Mouse (Mus musculus) lung, adult 18-20 months (tissue): ENCODE data around the gene Actr2.
A peak's percentile ranks its signal among the peaks of the same experiment; 100 is the strongest.
"Not testable (repeated sequence)": the region's sequence is repeated elsewhere in the genome, so short reads cannot be mapped to it uniquely, and the experiment has no call there.

ENCODE experiments used
- DNase-seq, 2 experiments: peaks; one replicate each; pipeline ENCODE4 v3.0.0; 2022; ENCODE audit warnings: mixed read lengths in 2 of 2

The Actr2 gene

DNA sequence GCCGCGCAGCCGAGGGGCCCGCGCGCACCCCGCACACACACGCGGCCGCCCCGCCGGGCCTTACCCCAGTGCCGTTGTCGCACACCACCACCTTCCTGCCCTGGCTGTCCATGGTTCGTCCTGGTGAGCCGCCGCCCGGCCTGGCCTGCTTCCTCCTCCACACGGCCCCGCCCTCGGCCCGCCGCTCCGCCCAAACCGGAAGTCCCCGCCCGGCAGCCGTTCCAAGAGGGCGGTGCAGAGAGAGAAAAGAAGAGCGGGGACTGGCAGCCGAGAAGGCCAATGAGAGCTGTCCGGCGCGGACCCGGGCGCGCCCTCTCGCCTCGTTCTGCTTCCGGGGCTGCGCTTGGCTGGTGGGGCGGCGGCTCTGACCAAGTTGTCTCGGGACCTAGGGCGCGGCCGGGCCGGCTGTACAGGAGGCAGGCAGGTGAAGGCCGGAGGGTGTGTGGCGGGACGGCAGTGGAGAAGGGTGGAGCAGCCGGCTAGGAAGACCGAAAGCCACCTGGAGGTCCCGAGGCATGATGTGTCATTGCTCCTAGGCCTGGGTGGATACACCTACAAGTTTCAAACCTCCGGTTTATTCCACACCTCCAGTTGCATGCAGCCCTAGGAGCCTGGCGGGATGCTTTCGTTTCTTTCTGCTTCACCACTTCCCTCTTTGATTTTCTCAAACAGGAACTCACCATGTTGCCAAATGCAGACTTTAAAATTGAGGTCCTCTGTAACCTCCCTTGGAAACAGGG, at the start of gene Actr2:
Actr2 (minus strand) TSS at position 173 of the 740 bp plus-strand sequence.
- peak; percentile 97 to 98 for DNase-seq

DNA sequence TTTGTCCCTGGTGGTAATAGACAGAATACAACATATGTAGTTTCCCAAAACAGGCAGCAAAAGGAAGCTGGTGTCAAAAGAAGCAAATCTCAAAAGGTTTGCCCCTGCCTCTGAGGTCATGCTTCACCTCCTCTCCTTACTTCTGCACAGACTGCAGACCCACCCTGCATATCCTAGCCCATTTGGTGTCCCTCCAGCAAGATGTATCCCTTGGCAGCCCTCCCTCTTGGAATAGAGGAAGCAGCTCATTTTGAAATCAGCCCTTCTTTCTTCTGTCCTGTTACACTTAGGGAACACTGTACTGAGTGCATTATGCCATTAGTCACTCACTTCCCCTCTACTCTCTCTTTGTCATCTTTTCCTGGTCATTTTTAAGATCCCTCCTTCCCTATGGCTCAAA, 46.2 kb upstream of the Actr2 start:
- no peak for DNase-seq

DNA sequence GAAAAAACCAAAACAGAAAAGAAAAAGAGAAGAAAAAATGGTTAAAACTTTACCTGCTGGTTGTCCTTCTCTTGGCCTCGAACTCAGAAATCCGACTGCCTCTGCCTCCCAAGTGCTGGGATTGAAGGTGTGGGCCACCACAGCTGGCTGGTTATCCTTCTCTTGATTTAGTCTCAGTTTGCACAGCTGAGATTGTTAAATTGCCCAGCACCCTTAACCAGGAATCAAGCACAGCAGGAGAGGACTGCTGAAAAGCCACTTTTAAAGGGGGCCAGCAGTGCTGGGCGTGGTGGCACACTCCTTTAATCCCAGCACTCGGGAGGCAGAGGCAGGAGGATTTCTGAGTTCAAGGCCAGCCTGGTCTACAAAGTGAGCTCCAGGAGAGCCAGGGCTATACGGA, 40.8 kb upstream of the Actr2 start:
- not testable (repeated sequence) for DNase-seq

DNA sequence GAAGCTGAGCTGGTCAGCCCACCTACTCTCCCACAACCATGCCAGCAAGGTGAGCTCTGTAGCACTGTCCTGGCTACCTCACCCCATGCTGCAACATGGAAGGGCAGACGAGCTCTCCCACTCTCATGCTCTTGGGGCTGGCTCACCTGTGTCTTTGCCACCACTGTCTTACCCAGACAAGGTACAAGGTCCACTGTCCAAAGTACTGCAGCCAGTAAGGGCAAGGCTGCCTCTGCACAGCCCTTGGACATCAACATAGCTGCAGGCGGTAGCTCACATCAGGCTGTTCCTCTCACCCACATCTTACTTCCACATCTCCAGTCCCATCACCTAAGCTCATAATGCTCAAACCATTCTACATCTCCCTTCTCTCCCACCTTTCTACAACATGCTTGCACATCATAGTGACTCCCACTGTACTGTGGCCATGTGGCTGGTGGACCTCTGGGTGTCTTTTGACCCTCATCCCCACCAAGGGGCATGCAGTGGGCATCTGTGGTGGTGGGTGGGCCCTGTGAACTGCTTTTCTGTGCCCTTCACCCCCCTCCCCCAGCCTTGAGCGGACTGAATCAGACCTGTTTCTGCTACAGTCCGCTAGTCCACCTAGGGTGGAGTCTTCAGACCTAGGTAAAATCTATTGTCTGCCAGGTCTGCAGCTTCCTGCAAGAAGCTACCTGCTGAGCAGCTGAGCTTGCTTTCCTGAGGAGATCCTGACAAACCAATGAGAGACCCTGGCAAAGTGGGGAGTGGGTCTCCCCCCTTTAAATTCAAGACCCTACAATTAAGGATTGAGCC, 39.6 kb upstream of the Actr2 start:
- no peak for DNase-seq

DNA sequence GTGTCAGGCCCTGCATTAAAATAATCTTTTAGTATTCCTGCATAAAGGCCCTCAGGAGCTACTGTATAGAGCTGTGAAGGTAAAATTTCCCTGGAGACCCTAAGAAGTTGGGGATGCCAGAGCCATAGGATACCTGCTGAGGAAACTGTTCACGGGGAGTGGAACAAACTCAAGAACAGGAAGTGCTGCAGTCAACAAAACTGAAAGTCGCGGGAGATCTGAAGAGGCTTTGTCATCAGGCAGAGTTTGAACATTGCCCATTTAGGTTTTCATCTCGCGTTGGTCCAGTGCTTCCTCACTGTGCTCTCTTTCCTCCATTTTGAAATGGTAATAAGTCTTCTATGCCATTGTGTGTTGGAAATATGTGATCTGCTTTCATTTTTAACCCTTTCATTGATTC, 38.6 kb upstream of the Actr2 start:
- no peak for DNase-seq

DNA sequence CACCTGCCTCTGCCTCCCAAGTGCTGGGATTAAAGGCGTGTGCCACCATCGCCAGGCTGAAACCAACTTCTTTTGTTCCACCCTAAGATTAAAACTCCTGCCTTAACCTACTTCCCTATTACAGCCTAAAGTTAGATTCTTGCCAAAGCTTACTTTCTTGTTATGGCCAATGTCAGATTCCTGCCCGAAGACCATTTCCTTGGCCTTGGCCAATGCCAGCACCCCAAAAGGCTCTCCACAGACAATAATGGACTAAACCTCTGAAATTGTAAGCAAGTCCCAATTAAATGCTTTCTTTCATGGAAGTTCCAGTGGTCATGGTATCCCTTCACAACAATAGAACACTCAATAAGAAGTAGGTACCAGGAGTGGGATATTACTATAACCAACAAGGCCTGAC, 37.2 kb upstream of the Actr2 start:
- no peak for DNase-seq

DNA sequence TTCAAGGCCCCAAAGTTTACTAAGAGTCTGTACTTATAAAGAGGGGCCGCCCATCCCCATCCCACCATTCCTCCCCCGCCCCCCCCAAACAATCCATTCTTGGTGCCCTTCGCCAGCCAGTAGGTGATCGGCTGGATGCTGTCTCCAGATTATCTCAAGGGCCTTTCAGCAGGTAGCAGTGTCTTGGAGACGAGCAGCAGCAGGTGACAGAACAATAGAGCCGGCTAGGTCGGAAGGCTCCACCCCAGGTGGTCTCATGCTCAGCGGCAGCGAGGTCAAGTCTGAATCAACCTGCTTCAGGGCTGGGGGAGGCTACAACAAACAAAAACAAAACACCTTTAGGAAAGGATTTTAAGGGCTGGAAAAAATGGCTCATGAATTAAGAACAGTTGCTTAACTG, 32.7 kb upstream of the Actr2 start:
- DNase-seq = no peak

DNA sequence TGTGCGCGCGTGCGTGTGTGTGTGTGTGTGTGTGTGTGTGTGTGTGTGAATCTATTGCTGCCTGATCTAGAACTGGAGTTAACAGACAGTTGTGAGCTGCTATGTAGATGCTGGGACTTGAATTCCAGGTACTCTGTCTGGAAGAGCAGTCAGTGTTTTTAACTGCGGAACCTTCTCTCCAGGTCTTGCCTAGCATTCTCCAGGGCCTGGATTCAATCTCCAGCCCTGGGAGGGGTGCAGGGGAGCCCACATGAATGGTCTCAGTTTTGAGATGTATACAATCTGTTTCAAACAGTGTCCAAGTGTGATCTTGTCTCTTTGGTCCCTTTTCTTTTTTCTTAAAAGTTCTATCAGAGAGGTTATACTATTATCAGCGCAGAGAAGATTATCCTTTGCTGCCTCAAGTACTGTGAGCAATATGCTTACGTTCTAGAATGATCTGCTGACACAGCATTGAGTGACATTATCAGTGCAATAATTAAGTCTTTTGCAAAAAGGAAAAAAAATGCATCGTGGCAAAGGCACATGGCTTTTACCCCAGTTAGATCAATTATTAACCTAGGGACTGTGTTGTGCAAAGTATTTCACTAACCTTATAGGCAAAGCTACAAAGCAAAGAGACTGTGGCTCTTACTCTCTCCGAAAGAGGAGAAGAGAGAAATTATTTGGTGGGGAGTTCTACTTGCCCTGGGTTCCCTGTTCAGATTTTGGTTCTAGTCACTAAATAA, 32.0 kb upstream of the Actr2 start:
- DNase-seq = no peak

DNA sequence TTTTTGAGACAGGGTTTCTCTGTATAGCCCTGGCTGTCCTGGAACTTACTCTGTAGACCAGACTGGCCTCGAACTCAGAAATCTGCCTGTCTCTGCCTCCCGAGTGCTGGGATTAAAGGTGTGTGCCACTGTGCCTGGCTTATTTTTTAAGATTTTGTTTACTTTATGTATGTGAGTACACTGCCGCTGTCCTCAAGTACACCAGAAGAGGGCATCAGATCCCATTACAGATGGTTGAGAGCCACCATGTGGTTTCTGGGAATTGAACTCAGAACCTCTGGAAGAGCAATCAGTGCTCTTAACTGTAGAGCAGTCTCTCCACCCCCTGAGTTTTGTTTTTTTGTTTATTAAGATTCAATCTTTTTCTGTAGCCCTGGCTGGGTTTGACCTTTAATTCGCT, 31.0 kb upstream of the Actr2 start:
- DNase-seq = peak in 1 of 2 experiments; percentile 11

DNA sequence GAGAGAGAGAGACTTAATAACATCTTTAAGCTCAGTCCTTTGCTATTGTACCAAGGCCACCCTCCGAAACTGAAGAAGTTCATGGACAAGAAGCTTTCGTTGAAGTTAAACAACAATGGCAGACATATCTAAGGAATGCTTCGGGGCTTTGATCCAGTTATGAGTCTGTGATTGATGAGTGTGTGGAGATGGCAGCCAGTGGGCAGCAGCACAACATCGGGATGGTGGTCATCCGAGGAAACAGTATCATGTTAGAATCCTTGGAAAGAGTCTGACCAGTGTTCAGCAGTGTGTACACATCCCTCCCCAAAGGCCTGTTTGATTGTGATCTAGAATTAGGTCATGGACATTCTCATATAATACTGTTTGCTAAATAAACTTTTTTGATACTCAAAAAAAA, 29.8 kb upstream of the Actr2 start:
- no peak for DNase-seq

DNA sequence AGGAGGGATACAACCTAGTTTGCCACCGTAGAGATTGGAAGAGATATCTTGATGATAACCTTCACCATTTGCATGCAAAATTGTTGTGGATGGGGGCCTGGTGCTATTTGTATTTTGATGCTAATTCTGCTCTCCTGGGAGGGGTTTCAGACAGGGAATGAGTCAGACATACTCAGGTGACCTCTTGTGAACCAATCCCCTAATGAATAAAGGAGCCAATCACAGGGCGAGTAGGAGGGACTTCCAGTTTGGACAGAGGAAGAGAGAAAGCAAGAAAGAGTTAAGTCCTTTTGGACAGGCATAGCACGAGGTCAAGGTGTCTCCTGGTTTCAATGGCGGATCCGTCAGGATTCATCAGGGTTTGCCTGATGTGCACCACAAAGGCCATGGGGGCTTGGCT, 27.6 kb upstream of the Actr2 start:
- no peak for DNase-seq

DNA sequence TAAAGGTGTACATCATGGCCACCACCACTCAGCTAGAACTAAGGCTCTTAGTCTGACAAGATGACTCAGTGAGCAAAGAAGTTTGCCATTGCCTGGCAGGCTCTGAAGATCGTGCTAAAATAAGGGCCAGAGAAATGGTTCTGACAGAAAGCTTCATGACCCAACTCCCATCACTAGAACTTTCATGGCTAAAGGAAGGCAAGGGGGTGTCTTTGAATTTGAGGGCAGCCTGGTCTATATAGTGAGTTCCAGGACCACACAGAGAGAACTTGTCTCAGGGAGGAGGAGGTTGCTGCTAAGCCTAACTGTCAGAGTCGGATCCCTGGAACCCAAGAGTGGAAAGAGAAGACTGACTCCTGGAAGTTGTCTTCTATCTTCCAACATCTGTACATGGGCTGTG, 27.0 kb upstream of the Actr2 start:
- DNase-seq = no peak

DNA sequence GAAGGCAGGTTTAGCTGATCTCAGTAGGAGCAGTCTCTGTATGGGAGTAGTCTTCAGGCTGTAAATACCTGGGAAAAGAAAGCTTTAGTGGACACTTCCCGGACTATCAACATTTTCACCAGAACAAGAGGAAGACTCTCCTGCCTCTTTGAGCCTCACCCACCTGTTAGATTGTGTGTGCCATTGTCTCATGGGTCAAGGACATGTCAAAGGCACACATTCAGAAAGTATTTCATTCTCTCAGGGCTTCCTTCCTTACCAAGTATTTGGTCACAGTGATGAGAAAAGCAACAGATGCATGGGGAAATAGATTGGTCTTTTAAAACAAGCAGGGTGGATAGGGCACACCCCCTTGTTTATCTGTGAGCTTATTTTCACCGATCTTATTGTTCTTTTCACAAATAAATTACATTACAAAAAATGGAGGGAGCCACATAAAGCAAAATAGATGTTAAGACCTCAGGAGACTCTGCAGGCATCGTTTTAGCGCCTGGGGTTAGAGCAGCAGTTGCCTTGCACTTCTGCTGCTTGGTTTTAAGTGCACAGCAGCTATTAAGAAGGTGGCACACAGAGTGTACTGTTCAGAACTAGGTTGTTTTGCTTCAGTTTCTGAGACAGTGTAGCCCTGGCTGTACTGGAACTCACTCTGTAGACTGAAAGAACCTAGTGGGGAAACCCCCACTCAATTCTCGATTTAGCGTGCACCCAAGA, 25.9 kb upstream of the Actr2 start:
- no peak for DNase-seq

DNA sequence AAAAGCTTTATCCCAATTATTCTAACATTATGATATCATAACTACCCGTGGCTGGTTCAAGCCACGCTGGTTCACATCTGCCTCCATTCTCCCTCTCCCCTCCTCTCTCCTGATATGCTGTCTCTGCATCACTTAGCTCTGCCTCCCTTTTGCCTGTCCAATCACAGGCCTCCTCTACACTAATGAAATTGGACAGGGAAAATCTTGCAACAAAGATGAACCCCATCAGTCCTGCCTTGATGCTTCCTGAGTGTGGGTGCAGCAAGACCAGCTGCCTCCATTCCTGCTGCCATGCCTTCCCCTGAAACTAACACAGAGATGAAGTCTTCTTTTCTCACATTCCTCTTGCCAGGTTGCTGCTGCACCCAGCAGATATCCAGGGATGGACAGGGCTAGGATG, 25.2 kb upstream of the Actr2 start:
- no peak for DNase-seq

DNA sequence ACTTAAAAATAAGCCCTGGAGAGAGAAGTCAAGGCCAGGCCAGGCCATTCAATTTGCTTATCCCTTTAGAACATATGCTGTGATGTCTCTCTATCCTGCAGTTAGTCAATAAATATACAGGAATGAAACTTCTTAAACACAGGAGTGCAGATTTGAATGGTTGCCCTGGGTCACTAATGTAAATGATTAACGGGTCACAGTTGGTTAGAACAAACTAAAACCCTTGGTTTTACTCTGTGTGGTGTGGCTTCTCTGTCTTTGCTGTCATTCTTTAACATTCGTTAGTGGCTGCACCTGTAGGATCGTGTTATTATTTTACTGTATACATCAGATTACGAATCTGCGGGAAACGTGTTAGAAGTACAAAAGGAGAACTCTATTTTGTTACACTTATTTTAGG, 23.6 kb upstream of the Actr2 start:
- no peak for DNase-seq

DNA sequence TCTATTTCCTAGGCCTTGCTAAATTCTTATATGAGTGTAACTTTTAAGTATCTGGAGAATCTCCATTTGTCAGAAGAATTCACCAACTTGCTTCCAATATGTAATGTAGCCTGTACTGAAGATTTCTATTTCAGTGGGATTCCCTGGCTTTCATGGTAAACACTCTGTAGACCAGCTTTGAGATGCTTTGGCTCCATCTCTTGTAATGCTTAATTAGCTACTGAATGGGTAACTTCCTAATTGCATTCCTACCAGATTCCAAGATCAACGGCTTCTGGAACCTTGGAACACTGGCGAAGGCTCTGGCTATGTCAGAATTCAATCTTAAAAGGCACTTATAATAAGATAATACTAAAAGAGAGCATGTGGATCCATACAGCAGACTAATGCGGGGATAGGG, 22.2 kb upstream of the Actr2 start:
- DNase-seq = not testable (repeated sequence)

DNA sequence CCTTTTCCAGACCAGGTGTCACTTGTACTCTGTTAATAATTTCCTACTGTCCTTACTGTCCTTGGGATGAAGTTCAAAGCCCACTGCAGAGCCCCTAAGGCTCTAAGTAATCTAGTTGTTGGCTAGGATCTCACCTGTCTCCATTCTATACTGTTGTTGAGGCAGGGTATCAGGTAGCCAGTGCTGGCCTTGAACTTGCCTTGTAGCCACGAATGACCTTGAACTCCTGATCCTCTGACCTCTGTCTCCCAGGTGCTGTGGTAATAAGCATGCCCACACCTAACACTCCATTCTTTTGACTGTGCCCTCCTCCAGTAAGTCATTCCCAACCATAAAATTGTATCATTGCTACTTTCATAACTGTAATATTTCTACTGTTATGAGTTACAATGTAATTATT, 21.0 kb upstream of the Actr2 start:
- DNase-seq = no peak

DNA sequence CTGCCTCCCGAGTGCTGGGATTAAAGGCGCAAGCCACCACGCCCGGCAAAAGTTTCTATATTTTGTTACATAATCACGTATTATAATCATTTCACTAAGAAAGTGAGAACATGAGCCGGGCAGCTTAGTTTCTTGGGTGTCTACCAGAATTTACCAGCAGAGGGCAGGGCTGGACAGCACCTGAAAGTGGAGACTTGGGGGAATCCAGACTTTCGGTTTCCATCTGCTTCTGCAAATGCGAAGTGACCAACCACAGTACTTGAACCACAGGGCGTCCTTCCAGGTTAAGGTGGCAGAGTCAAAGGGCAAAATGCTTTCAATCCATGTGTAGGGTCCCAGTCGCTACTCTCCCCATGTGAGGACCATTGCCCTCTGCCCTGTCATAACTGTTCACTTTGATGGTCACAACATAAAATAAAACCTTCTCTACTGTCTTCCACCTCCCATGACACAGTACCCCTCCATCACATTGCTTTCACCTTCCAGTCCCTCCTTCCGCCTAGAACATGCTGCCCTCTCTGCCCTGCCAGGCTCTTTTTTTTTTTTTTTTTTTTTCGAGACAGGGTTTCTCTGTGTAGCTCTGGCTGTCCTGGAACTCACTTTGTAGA, 20.3 kb upstream of the Actr2 start:
- DNase-seq = peak; percentile 86 to 91

DNA sequence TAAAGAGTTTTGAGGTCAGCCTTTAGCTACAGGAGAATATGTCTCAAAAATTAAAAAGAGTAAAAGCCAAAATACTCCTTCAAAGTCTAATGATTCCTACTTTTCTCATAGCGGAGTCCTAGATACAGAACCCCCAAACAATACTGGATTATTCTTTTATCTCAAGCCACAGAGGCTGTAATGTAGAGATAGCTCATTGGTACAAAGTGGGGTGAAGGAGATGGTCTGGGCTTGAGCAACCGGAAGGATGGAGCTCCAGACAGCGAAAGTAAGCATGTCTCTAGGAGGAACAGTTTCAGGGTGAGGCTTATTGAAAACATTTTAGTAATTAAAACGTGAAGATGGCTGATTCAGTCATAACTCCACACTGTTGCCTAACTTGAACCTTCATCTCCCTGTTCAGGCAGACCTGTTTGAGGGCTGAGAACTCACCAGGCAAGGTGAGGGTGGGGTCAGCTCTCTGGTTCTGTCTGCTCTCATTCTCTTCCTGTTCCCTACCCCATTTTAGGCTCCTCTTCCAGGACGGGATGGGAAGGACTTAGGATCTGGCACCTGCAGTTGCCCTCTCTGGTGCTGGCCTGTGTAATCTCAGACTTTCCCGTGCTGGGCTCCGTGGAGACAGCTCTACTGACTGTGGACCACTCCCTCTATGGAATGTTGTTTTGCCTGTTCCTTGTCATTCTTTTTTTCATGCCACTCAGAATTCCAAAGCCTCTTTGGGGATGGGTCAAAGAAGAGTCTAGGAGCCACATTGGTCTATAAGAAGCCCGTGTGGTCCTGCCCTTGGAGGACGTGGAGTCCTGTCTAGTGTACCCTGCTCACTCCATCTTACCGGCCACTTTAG, 14.2 kb upstream of the Actr2 start:
- DNase-seq = no peak

DNA sequence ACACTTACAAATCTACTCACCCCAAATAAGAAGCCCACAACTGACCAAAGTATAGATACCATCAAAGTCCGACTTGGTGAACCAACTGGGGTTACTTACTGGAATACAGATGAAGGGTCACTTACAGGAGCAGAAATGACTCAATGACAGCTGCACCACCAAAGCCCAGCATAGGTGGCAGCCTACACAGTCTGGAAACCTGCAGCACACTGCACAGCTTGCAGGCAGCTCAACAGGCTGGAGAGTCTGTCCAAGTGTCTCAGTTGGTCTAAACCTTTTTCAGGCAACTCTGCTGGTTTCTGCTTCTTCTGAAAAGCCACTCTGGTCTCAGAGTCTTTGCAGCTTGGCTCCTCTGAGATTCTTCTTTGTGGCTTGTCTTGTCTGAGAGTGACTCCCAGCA, 12.7 kb upstream of the Actr2 start:
- no peak for DNase-seq

DNA sequence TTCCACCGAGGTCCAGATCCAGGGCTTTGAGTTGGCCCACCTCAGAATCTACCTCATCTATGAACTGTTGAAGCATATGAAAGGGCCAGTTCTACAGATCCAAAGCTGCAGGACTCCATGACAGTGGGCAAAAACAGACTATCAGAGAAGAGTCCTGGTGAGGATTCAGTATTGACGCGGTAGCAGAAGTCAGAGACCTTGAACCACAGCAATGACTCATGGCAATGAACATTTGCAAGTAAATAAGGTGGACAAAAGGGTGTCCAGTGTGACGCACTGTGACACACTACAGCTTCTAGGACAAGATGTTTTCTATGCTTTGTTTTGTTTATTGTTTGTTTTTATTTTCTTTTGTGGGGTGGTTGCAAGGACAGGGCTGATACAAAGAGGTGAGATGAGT, 4.0 kb upstream of the Actr2 start:
- DNase-seq = no peak
